Mouse (Mus musculus): ENCODE measurements around the gene Elp4.

Gene Elp4

GRCm38 (mm10) chr2:105669881-105670730 lies 234.3 kb downstream of the Elp4 start:
- no peak for DNase-seq

- DNase-seq, result no peak
These were observed 234.9 kb downstream of the Elp4 start for GRCm38 (mm10) chr2:105669371-105669861.

GRCm38 (mm10) chr2:105668271-105669270 lies 235.8 kb downstream of the Elp4 start, which contains the start of gene Pax6:
TSS of gene Pax6 (plus strand) at chr2:105668900.
- no peak for DNase-seq

DNA sequence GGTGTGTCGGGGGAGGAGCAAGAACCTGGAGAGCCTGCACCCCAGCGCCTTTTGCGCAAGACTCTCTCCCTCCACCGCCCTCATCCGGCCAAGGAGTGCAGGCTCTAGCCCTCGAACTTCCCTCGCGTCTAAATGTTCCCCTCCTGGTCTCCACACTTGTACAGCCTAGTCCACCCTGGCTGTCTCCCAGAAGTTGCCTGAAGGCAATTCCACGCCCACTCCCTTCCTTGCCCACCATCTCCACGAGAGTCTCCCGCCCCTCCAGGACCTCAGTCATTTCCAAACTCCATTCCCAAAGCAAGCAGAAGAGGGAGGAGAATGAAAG lies 236.8 kb downstream of the Elp4 start:
- DNase-seq, result peak in 1 of 2 experiments; percentile 40

GRCm38 (mm10) chr2:105666763-105667625 lies 237.4 kb downstream of the Elp4 start:
- no peak for DNase-seq

DNA sequence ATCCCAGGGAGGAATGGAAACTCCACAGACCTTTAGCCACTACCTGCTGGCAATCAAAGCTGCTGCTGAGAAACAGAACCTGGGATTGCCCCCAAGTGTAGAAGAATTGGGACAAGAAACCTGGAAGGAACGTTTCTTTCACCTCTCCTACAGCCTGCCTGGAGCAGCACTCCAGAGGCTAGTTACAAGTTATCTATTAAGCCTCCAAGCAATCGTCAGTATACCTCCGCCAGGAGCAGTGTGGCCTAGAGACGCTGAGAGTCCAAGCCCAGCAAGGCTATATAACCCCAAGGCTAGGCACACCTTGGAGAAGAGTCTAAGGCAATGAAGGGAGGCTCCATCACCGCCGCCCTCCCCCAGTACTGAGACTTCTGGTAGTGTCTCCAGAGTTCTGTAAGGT lies 238.0 kb downstream of the Elp4 start:
- DNase-seq, result no peak

GRCm38 (mm10) chr2:105665491-105666250 lies 238.7 kb downstream of the Elp4 start:
- no peak for DNase-seq

DNA sequence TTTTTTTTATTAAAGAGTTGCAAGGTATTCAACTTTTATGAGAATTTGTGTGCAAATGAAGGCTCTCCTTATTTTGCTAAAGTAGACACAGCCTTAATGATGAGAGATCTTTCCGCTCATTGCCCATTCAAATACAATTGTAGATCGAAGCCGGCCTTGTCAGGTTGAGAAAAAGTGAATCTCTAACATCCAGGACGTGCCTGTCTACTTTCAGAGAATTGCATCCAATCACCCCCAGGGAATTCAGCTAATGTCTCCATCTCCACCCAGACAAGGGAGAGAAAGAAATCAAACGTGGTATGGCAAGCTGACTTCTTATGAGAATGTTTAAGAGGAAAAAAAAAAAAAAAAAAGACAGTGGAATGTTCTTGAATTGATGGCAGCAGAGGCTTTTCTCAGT lies 239.4 kb downstream of the Elp4 start:
- no peak for DNase-seq

DNA sequence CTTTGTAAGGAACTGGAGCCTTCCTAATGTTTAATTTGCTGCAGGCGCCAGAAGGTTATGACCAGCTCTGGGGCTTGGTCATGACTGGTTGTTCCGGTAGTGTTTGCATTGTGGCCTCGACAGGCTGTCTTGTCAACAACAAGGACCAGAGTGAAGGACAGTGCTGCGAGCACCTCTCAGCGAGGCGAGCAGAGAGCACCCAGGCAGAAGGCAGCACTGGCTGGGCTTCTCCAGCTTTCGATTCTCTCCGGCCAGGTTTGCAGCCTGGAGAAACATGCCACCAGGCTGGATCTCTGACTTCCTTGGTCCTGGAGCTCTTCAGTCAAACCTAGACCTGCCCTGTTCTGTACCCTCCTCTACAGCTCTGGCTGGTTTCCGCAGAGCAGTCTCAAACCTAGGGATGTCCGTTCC lies 241.3 kb downstream of the Elp4 start:
- no peak for DNase-seq

DNA sequence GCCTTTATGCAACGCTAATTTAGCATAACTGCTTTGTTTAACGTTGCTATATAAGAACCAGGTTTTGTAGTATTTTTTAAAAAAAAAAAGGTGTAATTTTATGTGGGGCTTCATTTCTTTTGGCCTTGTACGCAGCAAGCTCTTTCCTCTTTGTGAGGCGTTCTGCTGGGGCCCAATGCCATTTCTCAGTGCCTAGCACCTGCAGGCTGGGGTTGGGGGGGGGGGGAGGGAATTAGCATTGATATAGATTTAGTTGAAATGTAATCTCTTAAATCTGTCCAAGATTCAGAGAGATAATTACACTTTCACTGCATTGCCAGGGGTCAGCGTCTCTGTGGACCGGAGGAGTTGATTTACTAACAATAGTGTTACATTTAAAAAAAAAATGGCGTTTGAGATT lies 241.8 kb downstream of the Elp4 start:
- no peak for DNase-seq

- no peak for DNase-seq
These were observed 242.2 kb downstream of the Elp4 start for GRCm38 (mm10) chr2:105662121-105662520.

GRCm38 (mm10) chr2:105661623-105662066 lies 242.7 kb downstream of the Elp4 start:
- DNase-seq, result no peak

DNA sequence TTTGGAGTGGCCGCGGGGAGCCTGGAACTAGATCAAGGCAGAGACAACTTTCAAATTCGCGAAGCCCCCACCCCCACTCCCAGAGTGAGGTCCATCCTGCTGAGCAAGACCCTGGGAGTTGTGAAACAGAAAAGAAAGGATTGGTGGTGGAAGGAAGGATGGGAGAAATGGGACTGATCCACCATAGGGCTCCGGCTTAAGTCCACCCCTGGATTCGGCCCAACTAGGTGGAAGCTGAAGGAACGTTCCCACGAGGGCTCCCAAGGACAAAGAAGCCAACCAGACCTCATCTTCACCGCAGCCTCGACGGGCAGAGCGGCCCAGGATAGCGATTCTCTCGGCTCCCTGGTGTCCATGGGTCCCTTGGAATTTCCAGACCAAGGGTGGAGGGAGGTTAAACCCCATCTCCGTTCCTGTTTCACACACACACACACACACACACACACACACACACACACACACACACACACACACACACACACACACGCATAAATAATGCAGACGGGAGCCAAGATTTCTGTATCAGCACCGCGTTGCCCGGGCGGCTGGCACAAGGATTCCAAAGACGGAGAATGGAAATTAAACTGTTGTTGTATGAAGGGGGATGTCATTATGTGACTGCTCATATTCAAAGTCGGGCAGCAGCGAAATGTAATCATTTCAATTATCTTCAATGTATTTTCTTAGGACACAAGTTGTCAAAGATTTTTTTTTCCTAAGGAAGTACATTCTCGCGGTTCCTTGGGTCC lies 243.3 kb downstream of the Elp4 start:
- DNase-seq, result no peak

DNA sequence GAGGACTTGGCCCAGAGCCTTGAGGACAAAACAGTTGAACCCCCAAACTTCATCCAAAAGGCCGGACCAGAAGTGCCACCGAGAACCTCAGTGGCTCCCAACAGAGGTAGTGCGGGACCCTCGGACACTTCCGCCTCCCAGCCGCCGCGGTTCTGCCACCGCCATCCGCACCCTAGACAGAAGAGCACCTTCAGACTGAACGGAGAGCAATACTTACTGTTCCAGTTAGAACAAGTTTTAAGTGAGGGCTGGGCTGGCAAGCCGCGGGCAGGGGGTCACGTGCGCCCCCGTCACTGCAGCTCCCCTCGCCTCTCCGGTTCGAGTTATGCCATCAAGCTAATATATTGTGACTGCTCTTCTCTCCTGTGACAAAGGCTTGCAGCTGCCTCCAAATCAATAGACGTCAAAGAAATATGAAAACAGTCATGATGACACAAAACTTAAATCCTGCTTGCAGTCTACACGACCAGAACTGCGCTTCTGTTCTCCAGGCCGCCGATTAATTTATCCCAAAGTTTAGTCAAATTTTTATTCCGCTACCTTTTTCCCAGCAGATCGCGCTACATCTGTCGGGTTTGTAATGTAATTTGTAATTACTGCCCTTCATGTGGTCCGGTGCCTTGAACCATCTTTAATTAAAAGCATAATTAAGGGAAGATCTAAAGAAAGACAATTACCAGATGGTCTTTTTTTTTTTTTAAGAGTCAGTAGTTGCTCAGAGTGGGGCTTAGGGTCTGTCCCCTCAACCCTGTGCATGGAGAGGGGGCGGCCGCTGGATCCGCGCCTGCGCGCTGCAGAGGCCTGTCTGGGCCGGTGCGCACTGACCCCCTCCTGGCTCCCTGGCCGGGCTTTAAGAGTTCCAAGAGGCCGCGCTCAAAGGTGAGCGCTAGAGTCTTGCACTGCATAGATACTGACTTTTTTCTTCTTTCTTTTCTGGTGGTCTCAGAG lies 244.2 kb downstream of the Elp4 start:
- no peak for DNase-seq

GRCm38 (mm10) chr2:105659350-105659749 lies 245.0 kb downstream of the Elp4 start:
- DNase-seq, result no peak

DNA sequence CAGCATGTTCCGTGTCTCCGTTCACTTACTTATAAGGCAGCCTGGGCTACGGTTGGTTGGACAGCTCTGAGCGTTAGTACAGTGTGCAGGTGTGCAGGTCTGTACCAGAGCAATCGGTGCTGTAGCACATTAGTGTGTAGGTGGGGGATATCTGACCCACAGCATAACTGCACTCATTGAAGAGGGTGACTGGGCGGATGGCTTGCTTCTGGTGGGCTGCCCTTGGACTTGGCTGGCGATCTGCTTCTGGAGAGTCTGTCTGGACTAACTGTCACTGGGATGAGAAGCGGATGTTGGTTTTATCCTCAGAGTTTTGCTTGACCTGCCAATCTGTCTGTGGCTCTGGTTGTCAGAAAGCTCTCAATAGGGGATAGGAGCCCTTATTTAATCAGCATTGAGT lies 247.9 kb downstream of the Elp4 start:
- no peak for DNase-seq
